Mouse (Mus musculus) cerebellum, adult 9-10 months (tissue): ENCODE measurements around the gene A830005F24Rik.

Source experiments
- DNase-seq: peaks from one replicate; pipeline ENCODE4 v3.0.0; 2022

A830005F24Rik gene

DNA sequence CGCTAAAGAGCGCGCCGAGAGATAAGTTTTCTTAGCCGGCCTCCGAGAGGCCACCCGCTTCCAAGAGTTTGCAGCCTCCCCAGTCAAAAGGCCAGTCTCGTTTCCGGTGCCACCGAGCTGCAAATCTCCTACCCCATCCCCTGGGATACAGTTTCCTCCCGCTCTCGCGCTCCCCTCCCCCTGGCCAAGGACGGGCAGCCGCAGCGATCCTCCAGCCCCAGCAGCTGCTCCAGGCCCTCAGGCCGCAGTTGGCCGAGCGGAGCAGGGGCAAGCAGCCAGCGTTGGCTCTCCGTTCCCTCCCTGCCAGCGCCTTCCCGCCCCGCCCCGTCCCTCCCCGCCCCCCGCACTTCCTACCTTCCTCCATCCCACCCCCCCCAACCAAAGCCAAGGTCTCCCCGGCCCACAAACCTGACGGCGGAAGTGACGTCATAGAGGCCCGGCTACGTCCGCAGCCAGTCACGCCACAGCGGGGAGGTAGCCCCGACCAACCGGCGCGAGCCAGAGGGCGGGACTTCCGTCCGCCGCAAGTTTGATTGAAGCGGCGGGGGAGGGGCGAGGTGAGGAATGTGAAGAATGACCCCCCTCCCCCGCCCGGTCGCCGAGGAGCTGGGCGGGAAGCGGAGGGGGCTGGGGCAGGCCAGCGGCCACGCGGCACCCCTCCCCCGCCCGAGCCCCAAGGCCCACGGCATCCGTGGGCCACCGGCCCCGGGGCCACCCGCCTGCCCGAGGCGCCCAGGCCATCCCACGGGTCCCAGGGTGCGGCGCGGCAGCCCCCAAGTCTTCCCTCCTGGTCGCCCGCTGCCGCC, 32.3 kb downstream of the A830005F24Rik start:
- DNase-seq, result peak; percentile 97

- DNase-seq, result peak; percentile 100
Measured at GRCm38 (mm10) chr13:48546330-48546917, 33.1 kb downstream of the A830005F24Rik start.

DNA sequence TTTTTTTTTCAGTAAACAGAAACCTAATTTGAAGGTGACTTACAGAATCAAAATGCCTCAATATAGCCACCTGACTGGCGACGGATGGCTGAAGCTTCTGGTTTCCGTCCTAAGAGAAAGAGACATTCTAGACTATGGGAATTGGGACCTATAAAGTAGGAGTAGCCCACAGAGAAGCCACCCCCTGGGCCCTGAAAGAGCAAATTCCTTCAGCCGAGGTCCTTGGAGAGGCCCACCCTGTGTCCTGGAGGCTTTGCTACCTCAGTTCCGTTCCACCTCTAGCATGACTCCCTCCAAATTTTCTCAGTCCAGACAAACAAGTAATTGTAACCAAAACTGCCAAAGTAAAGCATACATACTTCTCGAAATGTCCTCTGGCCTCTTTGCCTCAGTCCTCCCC, 34.3 kb downstream of the A830005F24Rik start:
- peak; percentile 60 for DNase-seq

DNA sequence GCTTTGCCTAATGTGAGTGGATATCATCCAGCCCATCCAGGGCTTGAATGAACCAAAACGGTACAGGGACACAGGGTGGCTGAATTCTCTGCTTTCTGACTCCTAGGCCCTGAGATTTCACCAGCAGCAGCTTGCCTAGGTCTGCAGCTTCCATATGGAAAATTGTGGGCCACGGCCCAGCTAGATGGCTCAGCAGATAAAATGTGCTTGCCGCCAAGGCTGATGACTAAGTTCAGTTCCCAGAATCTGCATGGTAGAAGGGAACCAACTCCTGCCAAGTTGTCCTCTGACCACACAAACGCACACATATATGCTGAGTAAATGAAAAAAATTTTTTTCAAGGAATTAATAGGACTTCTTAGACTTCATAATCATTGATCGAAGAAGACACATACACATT, 34.9 kb downstream of the A830005F24Rik start:
- DNase-seq, result no peak

- DNase-seq, result peak; percentile 95
Measured at GRCm38 (mm10) chr13:48552181-48553090, 39.1 kb downstream of the A830005F24Rik start.

DNA sequence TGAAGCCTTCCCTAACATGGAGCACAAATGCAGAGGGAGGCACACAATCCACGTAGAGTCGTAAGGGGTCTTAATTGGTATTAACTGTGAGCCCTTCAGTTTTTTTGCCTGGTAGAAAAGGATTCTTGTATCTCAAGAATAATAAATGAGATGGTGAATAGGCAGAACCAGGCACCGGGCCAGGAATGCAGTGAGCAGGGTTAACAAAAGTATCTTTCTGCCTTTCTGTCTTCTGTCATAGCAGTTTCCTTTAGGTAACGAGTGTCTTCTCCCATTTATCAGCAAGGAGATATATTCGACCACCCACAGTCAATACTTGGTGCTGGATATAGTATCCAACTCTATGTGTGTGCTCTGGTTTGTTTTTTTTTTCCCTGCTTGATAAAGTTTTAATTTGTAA, 40.1 kb downstream of the A830005F24Rik start:
- DNase-seq, result no peak

- no peak for DNase-seq
Measured at GRCm38 (mm10) chr13:48554552-48554951, 41.2 kb downstream of the A830005F24Rik start.

DNA sequence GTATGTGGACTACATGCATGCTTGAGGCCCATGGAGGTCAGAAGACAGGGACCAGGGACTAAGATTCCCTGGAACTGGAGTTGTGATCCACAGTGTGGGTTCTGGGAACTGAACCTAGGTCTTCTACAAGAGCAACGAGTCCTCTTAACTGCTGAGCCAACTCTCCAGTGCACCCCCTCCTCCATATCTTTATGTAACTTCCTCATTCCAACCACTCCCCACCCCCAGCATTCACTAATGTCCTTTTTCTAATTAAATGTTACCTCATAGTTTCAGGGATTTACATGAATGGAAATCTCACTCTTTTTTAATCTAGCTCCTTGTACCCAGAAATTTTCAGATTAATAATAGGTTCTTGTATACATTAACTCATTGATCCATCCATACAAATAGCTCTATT, 42.6 kb downstream of the A830005F24Rik start:
- DNase-seq, result no peak

DNA sequence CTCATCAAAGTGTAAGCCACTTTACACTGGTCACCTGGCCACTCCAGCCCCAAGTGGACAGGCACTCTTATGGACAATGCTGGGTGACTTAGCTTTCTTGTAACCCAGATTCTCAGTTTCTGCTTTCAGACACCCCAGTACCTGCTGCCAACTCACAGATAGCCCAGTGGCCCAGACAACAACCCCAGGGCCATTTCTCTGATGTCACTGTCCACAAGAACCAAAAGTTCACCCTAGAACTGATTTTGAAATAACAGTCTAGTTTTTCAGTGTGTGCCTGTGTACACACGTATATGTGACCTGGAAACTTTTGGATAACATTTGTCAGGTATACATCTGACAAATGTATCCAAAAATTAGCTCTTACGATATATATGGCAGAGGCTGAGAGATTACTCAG, 48.1 kb downstream of the A830005F24Rik start:
- DNase-seq, result no peak

GRCm38 (mm10) chr13:48562336-48562735, 49.0 kb downstream of the A830005F24Rik start:
- DNase-seq, result no peak
